1 mouse cellular context compared by ENCODE assay signal in the genomic region with DNA sequence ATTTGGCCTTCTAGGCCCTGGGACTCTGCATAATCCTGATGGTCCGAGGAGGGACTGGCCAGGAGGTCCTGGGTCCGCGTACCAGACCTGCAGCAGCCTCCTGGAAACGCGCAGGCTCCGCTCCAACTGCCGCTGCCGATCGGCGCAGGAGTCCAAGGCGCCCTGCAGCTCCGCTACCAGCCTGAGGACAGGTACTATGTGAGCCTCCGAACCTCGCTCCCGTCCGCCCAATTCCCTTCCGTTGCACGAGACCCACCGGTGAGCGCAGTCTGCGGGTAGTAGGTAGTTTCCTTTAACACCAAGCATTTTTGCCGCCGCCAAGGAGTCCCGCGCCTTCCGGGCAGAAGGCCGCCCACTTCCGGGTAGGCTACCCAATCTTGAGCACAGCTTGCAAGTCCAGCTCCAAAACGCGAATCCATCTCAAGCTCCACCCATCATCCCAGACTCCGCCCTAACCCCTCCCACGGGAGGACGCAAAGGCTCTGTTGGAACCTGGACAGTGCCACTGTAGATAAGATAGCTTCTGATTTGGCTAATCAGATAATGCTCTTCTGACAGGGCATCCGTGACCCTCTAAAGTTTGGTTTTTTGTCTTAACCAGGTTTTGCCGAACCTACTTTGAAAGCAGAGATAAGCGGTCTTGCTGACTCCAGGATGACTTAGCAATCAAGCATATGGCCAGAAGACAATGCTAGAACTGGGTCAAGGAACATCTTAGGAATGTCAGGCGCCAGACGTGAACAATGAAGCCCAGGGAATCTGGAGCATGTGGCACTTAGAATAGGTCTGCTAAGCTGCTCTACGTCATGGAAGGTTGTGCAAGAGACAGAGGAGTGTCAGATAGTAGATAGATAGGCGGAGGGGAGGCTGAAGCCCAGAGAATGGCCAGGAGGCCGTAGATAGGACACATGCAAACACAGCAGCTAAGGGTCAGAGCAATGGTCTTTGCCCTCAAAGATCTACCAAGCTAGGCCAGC.
A peak's percentile ranks its signal among the peaks of the same experiment; 100 is the strongest.
TF ChIP-seq lines count a peak whose summit lies in the region.

A gene (minus strand): TSS at position 417 of the 977 bp plus-strand sequence.

TF ChIP-seq in MEL, 35 proteins besides CTCF, POLR2A, EP300 and RAD21 (continued from another document):
- peak; percentile 88; the same call in 1 of the 2 replicates for TF ChIP-seq E2F4 (IDR thresholded peaks at IDR 0.05; ENCODE audit: borderline replicate concordance, low read depth, low read length)
- TF ChIP-seq TBP (IDR thresholded peaks at IDR 0.05; ENCODE audit: low read depth, low read length), result peak; percentile 47; the same call in 1 of the 2 replicates
- peak; percentile 84; the same call in 1 of the 2 replicates for TF ChIP-seq POLR2AphosphoS5 (IDR thresholded peaks at IDR 0.05; ENCODE audit: borderline replicate concordance, low read depth, low read length)
- no peak; the same call in 1 of the 2 replicates for TF ChIP-seq KAT2A (conservative IDR thresholded peaks at IDR 0.05; ENCODE audit: low read depth, low read length)
- peak; percentile 91 for TF ChIP-seq NELFE (IDR thresholded peaks at IDR 0.05; ENCODE audit: low read depth, low read length)
- no peak for TF ChIP-seq CHD1 (IDR thresholded peaks at IDR 0.05; ENCODE audit: low read depth, low read length)
- peak; percentile 78 for TF ChIP-seq HCFC1 (IDR thresholded peaks at IDR 0.05; ENCODE audit: low read depth, low read length)
- TF ChIP-seq MXI1 (IDR thresholded peaks at IDR 0.05; ENCODE audit: low read depth, low read length), result peak; percentile 75
- TF ChIP-seq ZNF384 (IDR thresholded peaks at IDR 0.05; ENCODE audit: low read depth, low read length), result no peak
- no peak for TF ChIP-seq CHD2 (IDR thresholded peaks at IDR 0.05; ENCODE audit: low read length)
- TF ChIP-seq SMC3 (IDR thresholded peaks at IDR 0.05; ENCODE audit: low read depth, low read length), result no peak
- TF ChIP-seq UBTF (IDR thresholded peaks at IDR 0.05; ENCODE audit: borderline replicate concordance, insufficient read depth, low read depth, low read length), result no peak
- peak; percentile 96 for TF ChIP-seq GATA1 (IDR thresholded peaks at IDR 0.05; ENCODE audit: low read depth, low read length)
